14 mouse cellular contexts compared by ENCODE assay signal in the genomic region with DNA sequence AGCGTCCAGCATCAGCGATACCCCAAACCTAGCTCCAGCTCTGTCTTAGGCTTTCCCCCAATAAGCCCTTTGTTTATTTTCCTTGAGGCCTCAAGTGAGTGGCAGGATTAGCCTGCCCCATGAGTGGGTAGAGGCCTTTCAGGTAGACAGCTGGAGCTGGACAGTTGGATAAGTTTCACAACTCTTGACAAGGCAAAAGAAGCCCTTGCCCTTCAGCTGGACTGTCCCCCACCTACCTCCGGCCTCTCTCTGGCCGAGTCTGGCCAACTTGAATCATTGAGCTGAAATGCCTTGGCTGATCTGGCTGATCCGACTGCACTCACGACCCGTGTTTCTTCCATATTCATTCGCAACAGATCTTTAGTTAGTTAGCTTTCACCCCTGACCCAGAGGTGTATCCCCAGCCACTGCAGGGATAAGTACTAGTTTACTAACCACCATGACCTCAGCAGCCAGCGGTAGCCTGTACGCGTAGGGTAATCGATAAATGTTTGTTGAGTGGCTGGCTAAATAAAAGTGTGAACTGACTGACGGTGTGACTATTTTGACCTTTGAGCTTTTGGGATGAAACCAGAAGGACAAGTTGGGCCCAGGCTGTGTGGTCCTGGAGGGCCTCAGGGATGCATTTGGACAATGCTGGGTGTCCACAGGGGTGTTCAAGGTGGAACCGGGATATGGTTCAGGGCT. TPM values are rescaled to one million over a fixed set of nuclear protein-coding genes. Genes with fewer than 3 reads are reported as not detected.
A peak's percentile ranks its signal among the peaks of the same experiment; 100 is the strongest.
DNase-seq lines count a peak whose midpoint lies in the region; ATAC-seq and TF ChIP-seq lines count a peak whose summit lies in the region.
"Had no signal": no experiment of that assay in that cellular context is flagged by ENCODE, and none has a peak within 500 bp of the region (broad histone marks: within the 10 kb centered on the region; RNA-seq: fewer than 3 reads in every experiment).

No protein-coding gene starts in this region.

- H3K9ac ChIP-seq in kidney, embryonic 15.5 days, result 0 out of 2 replicates have a peak overlapping the region, but pooled peaks have one; percentile 22
- H3K9ac ChIP-seq in liver, embryonic 14.5 days (replicated peaks), result no peak overlapping the region
- no peak overlapping the region for H3K9ac ChIP-seq in forebrain, embryonic 16.5 days (replicated peaks; ENCODE audit: low read depth, low read length)

- peaks cover 8% of the 10 kb centered on the region for H3K4me1 ChIP-seq in erythroblast, embryonic 14.5 days (ENCODE audit: control insufficient read depth)
- peaks cover 14% of the 10 kb centered on the region for H3K4me1 ChIP-seq in kidney, embryonic 15.5 days
- H3K4me1 ChIP-seq in embryonic facial prominence, embryonic 10.5 days, result peaks cover 30% of the 10 kb centered on the region
- no peaks in the 10 kb centered on the region for H3K4me1 ChIP-seq in liver, embryonic 14.5 days (replicated peaks; ENCODE audit: control insufficient read depth in 2 of 2, insufficient read depth in 2 of 2, low read length in 1 of 2)
- peaks cover 6% of the 10 kb centered on the region for H3K4me1 ChIP-seq in forebrain, embryonic 16.5 days (replicated peaks; ENCODE audit: control insufficient read depth, insufficient read depth, low read length)

- H3K4me2 ChIP-seq in kidney, embryonic 15.5 days, result peak overlapping the region; percentile 67
- H3K4me2 ChIP-seq in liver, embryonic 14.5 days (ENCODE audit: low read depth), result peak overlapping the region; percentile 48
- no peak overlapping the region for H3K4me2 ChIP-seq in forebrain, embryonic 16.5 days (ENCODE audit: low read length)

- peak overlapping the region; percentile 48 for H3K4me3 ChIP-seq in erythroblast, embryonic 14.5 days (replicated peaks)
- peak overlapping the region; percentile 43 for H3K4me3 ChIP-seq in kidney, embryonic 15.5 days (replicated peaks)
- peak overlapping the region; percentile 53; the same call in 1 of the 2 replicates for H3K4me3 ChIP-seq in embryonic facial prominence, embryonic 10.5 days
- peak overlapping the region; percentile 28 to 33; a peak in 3 of 4 replicates for H3K4me3 ChIP-seq in liver, embryonic 14.5 days (ENCODE audit: insufficient read depth in 1 of 2, low read depth in 2 of 2, low read length in 2 of 2)
- H3K4me3 ChIP-seq in layer of hippocampus, adult 2 months, result no peak overlapping the region
- H3K4me3 ChIP-seq in forebrain, embryonic 16.5 days (replicated peaks; ENCODE audit: low read length), result no peak overlapping the region

- no peak for TF ChIP-seq EP300 in liver, embryonic 14.5 days (IDR thresholded peaks at IDR 0.05; ENCODE audit: low read depth)

- 77% methylated on average over 14 of the region's 14 CpGs for WGBS in kidney, embryonic 15.5 days
- WGBS in embryonic facial prominence, embryonic 10.5 days, result 71% methylated on average over 14 of the region's 14 CpGs
- WGBS in liver, embryonic 14.5 days (ENCODE audit: insufficient replicate concordance), result 61% methylated on average over 14 of the region's 14 CpGs
- 75% methylated on average over 14 of the region's 14 CpGs for WGBS in forebrain, embryonic 16.5 days

- no peak for DNase-seq in kidney, adult 8-10 months
- no peak for DNase-seq in embryonic facial prominence, embryonic 10.5 days (ENCODE audit: low spot score)
- DNase-seq in liver, embryonic 14.5 days (ENCODE audit: low read depth in 3 of 3, low spot score in 3 of 3), result no peak
- no peak for DNase-seq in layer of hippocampus, adult 2 months (ENCODE audit: low spot score in 2 of 2)
- DNase-seq: cerebellum, adult 11-12 months; gastrocnemius, postnatal 14 days; right cerebral cortex, postnatal 4 days had no signal

- peaks cover 5% of the 10 kb centered on the region for H3K27me3 ChIP-seq in erythroblast, embryonic 14.5 days (ENCODE audit: control insufficient read depth)
- 0 out of 2 replicates have a peak, but pooled peaks cover 4% of the 10 kb centered on the region for H3K27me3 ChIP-seq in kidney, embryonic 15.5 days
- H3K27me3 ChIP-seq in embryonic facial prominence, embryonic 10.5 days (replicated peaks; ENCODE audit: low read depth, poor library complexity, severe bottlenecking), result peaks cover 30% of the 10 kb centered on the region
- H3K27me3 ChIP-seq in liver, embryonic 14.5 days (ENCODE audit: control insufficient read depth, insufficient read depth, low read length), result no peaks in the 10 kb centered on the region
- H3K27me3 ChIP-seq in forebrain, embryonic 16.5 days (replicated peaks; ENCODE audit: control insufficient read depth, insufficient read depth, low read length), result no peaks in the 10 kb centered on the region
- H3K27me3 ChIP-seq: hindbrain, embryonic 15.5 days had no signal

- ATAC-seq in erythroblast, adult 5-6 weeks (replicated peaks; ENCODE audit: low FRiP score, poor library complexity, severe bottlenecking), result no peak
- ATAC-seq in kidney, embryonic 15.5 days (replicated peaks; ENCODE audit: low FRiP score), result no peak; the same call in 1 of the 2 replicates
- ATAC-seq in liver, embryonic 14.5 days (ENCODE audit: insufficient read depth), result peak; percentile 55; the same call in 1 of the 2 replicates
- no peak for ATAC-seq in forebrain, embryonic 16.5 days

- peaks cover 2% of the 10 kb centered on the region; the same call in 1 of the 2 replicates for H3K36me3 ChIP-seq in erythroblast, embryonic 14.5 days (ENCODE audit: control insufficient read depth)
- no peaks in the 10 kb centered on the region for H3K36me3 ChIP-seq in kidney, embryonic 15.5 days
- no peaks in the 10 kb centered on the region for H3K36me3 ChIP-seq in embryonic facial prominence, embryonic 10.5 days (replicated peaks)
- no peaks in the 10 kb centered on the region for H3K36me3 ChIP-seq in liver, embryonic 14.5 days (replicated peaks; ENCODE audit: control insufficient read depth, insufficient read depth, low read depth)
- no peaks in the 10 kb centered on the region for H3K36me3 ChIP-seq in forebrain, embryonic 16.5 days (ENCODE audit: control insufficient read depth, insufficient read depth)
- H3K36me3 ChIP-seq: hindbrain, embryonic 15.5 days had no signal

- peak overlapping the region; percentile 85 for H3K27ac ChIP-seq in kidney, embryonic 15.5 days
- H3K27ac ChIP-seq in embryonic facial prominence, embryonic 10.5 days (replicated peaks), result no peak overlapping the region; the same call in 1 of the 2 replicates
- no peak overlapping the region for H3K27ac ChIP-seq in liver, embryonic 14.5 days
- no peak overlapping the region for H3K27ac ChIP-seq in layer of hippocampus, adult 2 months
- H3K27ac ChIP-seq in forebrain, embryonic 16.5 days (ENCODE audit: low read length), result no peak overlapping the region
- H3K27ac ChIP-seq: hindbrain, embryonic 15.5 days had no signal

- TF ChIP-seq CTCF in liver, embryonic 14.5 days (IDR thresholded peaks at IDR 0.05; ENCODE audit: low read depth), result no peak
- TF ChIP-seq CTCF in layer of hippocampus, adult 2 months (conservative IDR thresholded peaks at IDR 0.05), result no peak

- H3K9me3 ChIP-seq in erythroblast, embryonic 14.5 days (ENCODE audit: control insufficient read depth, low read length), result no peaks in the 10 kb centered on the region
- H3K9me3 ChIP-seq in kidney, embryonic 15.5 days (replicated peaks), result 0 out of 2 replicates have a peak, but pooled peaks cover 4% of the 10 kb centered on the region
- peaks cover 8% of the 10 kb centered on the region for H3K9me3 ChIP-seq in embryonic facial prominence, embryonic 10.5 days
- H3K9me3 ChIP-seq in liver, embryonic 14.5 days (ENCODE audit: control insufficient read depth, low read length), result no peaks in the 10 kb centered on the region
- H3K9me3 ChIP-seq in forebrain, embryonic 16.5 days (ENCODE audit: control insufficient read depth, low read length), result no peaks in the 10 kb centered on the region

RNA-seq across cellular contexts. Expression of a gene that starts 0.7 kb away (rescaled TPM):
- not detected in 2 replicates for polyA plus RNA-seq in erythroblast, embryonic 14.5 days (2012)
- total RNA-seq in erythroblast, adult 5-6 weeks (2015; ENCODE audit: low replicate concordance), result not detected in 2 replicates
- not detected in 2 replicates for total RNA-seq in erythroblast, adult 5-6 weeks (2017; ENCODE audit: low replicate concordance)
- 5.6 and 6.7 TPM in 2 replicates for polyA plus RNA-seq in kidney, embryonic 15.5 days (2015; fragmentation: Nextera tagmentation; extraction: Ambion mirVana)
- 0.79 and 1.1 TPM in 2 replicates for polyA plus RNA-seq in embryonic facial prominence, embryonic 10.5 days (2016; fragmentation: Nextera tagmentation; extraction: Ambion mirVana)
- polyA plus RNA-seq in liver, embryonic 14.5 days (2012; rRNA removed), result 1.2 and 1.3 TPM in 2 replicates
- 1.0 and 1.5 TPM in 2 replicates for polyA plus RNA-seq in liver, embryonic 14.5 days (2014; fragmentation: Nextera tagmentation; extraction: Ambion mirVana)
- total RNA-seq in layer of hippocampus, adult 2 months (2021), result 1 to 10 TPM; 5.7 to 6.1 TPM
- 0.21 TPM in 1 of 2 replicates, not detected in the other for polyA plus RNA-seq in forebrain, embryonic 16.5 days (2015; fragmentation: Nextera tagmentation; extraction: Ambion mirVana)
- polyA plus RNA-seq: neural tube, embryonic 14.5 days had no signal

RNA-seq across cellular contexts. Expression of a gene that starts 17.8 kb away (rescaled TPM):
- polyA plus RNA-seq in erythroblast, embryonic 14.5 days (2012), result 0.05 TPM in 1 of 2 replicates, not detected in the other
- not detected in 2 replicates for total RNA-seq in erythroblast, adult 5-6 weeks (2015; ENCODE audit: low replicate concordance)
- total RNA-seq in erythroblast, adult 5-6 weeks (2017; ENCODE audit: low replicate concordance), result not detected in 2 replicates
- 21.4 and 21.7 TPM in 2 replicates for polyA plus RNA-seq in kidney, embryonic 15.5 days (2015; fragmentation: Nextera tagmentation; extraction: Ambion mirVana)
- polyA plus RNA-seq in embryonic facial prominence, embryonic 10.5 days (2016; fragmentation: Nextera tagmentation; extraction: Ambion mirVana), result 3.9 TPM in 2 replicates
- 4.8 and 6.3 TPM in 2 replicates for polyA plus RNA-seq in liver, embryonic 14.5 days (2012; rRNA removed)
- 6.4 and 6.9 TPM in 2 replicates for polyA plus RNA-seq in liver, embryonic 14.5 days (2014; fragmentation: Nextera tagmentation; extraction: Ambion mirVana)
- not detected for total RNA-seq in layer of hippocampus, adult 2 months (2021)
- 0.26 TPM in 1 of 2 replicates, not detected in the other for polyA plus RNA-seq in forebrain, embryonic 16.5 days (2015; fragmentation: Nextera tagmentation; extraction: Ambion mirVana)
- total RNA-seq: gastrocnemius, postnatal 14 days; left cerebral cortex, adult 2 months had no signal
- polyA plus RNA-seq: hindbrain, embryonic 15.5 days; neural tube, embryonic 14.5 days had no signal

RNA-seq across cellular contexts. Expression of a gene that starts 54.7 kb away (rescaled TPM):
- 0.08 and 0.10 TPM in 2 replicates for polyA plus RNA-seq in erythroblast, embryonic 14.5 days (2012)
- not detected in 2 replicates for total RNA-seq in erythroblast, adult 5-6 weeks (2015; ENCODE audit: low replicate concordance)
- 0.85 TPM in 1 of 2 replicates, not detected in the other for total RNA-seq in erythroblast, adult 5-6 weeks (2017; ENCODE audit: low replicate concordance)
- polyA plus RNA-seq in kidney, embryonic 15.5 days (2015; fragmentation: Nextera tagmentation; extraction: Ambion mirVana), result 48.1 and 53.8 TPM in 2 replicates
- polyA plus RNA-seq in embryonic facial prominence, embryonic 10.5 days (2016; fragmentation: Nextera tagmentation; extraction: Ambion mirVana), result 15.4 and 16.5 TPM in 2 replicates
- polyA plus RNA-seq in liver, embryonic 14.5 days (2012; rRNA removed), result 5.0 and 5.3 TPM in 2 replicates
- 3.5 and 3.9 TPM in 2 replicates for polyA plus RNA-seq in liver, embryonic 14.5 days (2014; fragmentation: Nextera tagmentation; extraction: Ambion mirVana)
- total RNA-seq in layer of hippocampus, adult 2 months (2021), result 1 to 10 TPM; 7.0 to 9.3 TPM
- polyA plus RNA-seq in forebrain, embryonic 16.5 days (2015; fragmentation: Nextera tagmentation; extraction: Ambion mirVana), result 12.7 and 14.1 TPM in 2 replicates

Comparison
In these comparisons a context has a peak if more than half of its experiments do, and no peak if none do; other contexts are left out.
1. H3K4me3 ChIP-seq: peak in erythroblast, embryonic 14.5 days (single experiment), kidney, embryonic 15.5 days (single experiment), embryonic facial prominence, embryonic 10.5 days (single experiment) and liver, embryonic 14.5 days (2 of 2); none in layer of hippocampus, adult 2 months (single experiment) and forebrain, embryonic 16.5 days (single experiment).